Mouse (Mus musculus) B cell, adult 2 months (primary cell): ENCODE results near the gene Lrrc8b.

Source experiments
- DNase-seq, 2 experiments: peaks; one replicate each; pipeline ENCODE4 v3.0.0; 2022

Lrrc8b gene

DNA sequence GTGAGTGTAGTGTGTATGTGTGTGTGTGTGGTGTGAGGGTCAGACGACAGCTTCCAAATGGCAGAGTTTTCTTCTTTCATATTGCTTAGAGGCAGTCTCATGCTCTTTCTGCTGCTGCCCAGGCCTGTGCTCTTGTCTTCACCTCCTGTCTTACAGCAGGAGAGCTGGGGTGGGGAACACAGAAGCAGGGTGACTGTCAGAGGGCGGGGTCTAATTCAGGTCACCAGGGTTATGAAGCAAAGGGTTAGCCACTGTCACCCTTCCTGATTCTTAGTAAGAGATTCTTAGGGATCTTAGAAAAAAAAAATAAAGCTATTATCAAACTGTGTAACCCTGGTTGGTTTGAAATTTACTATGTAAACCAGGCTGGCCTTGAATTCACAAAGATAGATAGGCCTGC, 10.0 kb downstream of the Lrrc8b start:
- no peak for DNase-seq

DNA sequence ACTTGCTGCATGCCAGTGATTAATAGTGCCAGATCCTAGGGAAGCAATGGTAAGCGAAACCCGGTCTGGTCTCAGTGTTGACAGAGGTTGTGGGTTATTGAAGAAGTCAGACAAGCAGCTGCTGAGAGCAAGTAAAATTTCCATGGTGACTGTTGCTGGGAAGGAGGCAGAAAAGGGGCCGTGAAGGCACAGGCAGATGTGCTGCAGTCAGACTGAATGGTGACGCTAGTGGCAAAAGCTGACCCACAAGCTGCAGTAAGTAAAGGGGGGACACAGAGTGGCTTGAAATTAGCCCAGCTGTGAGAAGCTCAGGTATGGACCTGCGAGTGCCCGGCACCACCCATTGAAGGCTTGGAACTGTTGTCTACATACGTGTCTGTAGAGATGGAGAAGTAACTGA, 11.8 kb downstream of the Lrrc8b start:
- DNase-seq, result no peak

DNA sequence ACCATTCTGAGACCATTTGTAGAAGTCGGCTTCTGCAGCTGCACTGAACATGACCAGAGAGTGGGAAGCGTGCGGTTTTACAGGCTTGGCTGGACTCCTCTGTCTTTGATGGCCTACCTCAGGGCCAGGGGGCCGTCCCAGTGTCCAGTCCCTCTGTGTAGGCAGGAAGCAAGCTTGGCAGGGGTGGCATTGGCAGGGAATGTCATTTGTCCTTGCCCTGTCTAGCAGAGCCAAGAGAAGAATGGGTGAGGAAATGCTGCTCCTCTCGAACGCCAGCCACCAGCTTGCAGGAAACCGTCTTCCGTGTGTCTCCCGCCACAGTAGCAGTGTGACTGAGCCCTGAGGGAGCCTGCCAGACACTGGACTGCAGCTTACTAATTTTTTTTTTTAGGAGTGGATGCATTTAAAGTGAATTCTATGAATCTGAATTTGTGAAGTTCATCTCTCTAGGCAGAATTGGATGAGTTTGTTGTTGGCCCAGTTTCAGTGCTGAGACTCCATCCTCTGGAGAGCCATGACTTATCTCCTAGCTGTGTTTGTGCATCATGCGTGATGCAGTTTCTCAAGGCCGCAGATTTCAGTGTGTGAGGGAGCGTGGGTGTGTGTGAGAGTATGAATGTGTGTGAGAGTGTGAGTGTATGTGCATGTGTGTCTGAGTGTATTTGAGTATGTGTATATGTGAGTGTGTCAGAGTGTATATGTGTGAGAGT, 12.8 kb downstream of the Lrrc8b start:
- no peak for DNase-seq

DNA sequence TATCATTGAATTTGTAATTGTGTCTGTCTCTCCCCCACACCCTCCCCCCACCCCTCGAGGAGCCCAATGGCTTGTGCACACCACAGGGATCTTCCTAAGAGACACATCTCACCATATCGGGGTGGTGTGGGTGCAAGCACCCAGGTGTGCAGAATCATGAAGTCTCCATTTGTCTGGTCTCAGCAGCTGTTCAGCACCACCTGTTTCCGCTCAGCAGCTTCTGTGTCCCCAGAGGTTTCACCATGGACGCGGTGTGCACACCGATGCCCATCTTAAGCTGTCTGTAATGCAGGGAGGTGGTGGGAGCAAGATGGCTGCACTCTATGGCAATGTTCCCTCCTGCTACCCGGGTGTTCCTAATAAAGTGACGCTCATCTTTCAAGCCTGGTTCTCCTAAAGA, 14.6 kb downstream of the Lrrc8b start:
- peak; percentile 48 to 55 for DNase-seq

DNA sequence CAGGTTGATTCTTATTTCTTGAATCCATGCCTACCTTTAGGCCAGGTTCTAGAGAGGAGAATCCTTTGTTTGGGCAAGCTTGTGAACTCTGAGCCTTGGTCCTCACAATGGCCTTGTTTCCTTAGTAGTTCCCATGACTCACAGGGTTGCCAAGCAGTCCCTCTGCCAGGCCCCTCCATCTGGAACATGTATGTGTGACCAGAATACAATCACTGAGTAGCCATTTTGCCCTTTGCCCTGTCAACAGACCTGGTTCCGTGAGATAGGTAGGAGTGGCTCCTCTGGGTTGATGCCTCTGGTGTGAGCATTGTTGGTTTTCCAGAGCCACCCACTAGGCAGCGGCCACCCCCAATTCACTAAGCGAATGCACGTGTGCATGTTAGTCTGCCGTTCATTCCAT, 24.0 kb downstream of the Lrrc8b start:
- no peak for DNase-seq

DNA sequence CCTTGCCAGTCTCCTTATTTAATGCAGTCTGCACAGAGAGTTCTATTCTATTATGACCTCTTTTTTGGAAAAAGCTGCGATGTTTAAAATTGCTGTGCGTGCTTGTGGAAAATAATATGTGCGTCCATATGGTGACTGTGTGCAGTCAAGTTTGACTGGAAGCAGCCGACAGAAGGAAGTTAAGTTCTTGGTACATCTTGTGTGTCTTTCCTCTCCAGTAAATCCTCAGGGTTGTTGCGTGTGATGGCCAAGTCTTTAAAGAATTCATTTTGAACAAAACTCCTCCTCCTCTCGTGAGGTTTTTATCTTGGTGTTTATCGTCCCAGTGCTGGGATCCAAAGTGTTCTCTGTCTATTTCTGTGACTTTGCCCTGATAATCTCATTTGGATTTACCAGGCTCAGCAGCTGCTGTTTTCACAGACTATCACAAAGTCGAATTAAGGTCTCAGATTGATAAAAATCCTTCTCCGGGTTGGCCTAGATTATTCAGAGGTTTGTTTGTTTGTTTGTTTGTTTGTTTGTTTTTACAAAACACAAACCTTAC, 25.5 kb downstream of the Lrrc8b start:
- no peak for DNase-seq

DNA sequence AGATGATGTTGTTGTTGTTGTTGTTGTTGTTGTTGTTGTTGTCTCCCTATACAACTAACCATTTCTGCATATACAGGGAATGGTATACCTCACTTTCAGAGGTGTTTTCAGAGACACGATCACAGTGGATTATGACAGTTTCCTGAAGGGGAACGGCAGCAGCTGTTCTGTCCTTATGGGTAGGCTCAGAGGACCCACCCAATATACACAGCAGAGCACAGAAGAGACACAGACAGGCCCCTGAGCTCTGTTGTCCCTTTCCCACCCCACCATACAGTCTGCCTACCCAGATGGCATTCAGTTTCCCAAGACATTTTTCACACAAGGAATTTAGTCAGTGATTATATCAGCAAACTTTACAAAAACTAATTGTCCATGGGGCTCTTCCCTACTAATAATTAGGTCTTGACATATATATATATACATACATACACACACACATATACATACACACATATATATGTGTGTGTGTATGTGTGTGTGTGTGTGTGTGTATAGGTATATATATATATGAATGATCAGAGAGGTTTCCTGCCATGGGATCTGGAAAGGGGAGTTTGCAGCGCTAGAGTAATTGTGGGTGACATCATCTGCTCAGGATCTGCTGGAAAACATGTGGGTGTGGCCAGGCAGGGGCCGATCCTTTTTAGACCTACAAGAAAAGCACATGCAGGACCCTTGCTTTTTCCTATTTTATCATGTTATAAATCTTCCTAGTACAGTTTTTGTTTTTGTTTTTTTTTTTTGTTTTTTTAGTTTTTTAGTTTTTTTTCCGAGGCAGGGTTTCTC, 26.8 kb downstream of the Lrrc8b start:
- DNase-seq, result no peak

DNA sequence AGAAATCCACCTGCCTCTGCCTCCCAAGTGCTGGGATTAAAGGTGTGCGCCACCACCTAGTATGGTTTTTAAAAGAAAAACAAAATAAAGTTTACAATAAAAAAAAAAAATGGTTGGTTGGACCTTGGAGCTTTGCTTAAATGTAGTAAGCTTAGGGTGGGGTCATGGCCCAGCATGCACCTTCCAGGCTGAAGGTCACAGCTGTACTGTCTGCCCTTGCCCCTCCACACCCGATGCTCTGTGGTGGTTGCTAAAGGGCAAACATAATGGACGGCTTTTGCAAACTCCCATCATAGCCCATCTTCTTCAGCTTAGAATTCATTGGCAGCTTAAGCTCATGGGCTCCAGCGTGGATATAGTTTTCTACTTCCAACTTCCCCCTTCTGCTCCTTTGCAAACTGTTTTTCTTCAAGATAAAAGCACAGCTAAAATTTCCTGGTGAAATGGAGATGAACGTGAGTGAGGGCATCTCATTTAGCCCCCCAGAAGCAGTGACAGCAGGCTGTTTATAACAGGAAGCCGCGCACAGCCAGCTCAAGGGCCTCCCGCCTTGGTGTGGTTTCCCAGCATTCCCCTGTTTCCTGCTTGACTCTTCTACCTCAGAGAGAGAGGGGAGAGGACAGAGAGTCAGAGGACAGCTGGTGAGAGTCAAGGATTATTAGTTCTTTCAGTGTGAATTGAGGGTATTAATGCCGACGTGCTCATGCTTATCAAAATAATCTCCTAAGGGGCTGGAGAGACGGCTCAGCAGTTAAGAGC, 27.7 kb downstream of the Lrrc8b start:
- DNase-seq, result peak; percentile 35 to 43

DNA sequence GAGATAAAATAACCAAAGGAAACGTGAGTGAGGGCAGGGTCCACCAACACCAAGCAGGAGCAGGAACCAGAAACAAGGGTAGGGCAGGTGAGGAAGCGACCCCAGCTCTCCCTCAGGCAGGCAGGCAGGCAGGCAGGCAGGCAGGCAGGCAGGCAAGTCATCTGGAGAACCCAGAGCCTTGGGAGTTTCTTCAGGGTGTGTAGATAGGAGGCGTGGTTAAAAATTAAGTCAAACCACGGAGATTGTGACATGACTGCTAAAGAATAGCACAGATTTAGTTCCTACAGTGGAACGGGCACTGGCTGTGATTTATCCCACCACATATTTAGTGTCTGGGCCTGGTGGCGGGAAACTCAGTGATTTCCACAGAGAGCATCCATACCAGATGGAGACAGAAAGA, 30.1 kb downstream of the Lrrc8b start:
- DNase-seq, result no peak

DNA sequence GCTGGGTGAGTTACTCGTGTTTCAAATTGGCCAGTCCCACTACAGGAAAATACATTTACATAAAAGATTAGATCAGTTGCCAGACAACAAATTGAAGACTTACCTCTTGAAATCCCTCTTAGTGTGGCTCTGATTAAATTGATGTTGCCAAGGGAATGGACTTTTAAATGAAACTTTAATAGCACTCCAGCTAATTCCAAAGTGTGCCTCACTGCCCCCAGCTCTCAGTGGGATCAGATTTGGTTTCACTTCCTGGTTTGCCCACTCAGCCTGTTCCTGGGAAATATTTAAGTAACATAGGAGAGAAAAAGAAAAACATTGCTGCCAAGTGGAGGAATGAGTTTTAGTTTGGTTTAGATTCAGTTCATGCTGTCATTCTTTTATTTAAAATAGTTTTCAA, 38.5 kb downstream of the Lrrc8b start:
- no peak for DNase-seq

DNA sequence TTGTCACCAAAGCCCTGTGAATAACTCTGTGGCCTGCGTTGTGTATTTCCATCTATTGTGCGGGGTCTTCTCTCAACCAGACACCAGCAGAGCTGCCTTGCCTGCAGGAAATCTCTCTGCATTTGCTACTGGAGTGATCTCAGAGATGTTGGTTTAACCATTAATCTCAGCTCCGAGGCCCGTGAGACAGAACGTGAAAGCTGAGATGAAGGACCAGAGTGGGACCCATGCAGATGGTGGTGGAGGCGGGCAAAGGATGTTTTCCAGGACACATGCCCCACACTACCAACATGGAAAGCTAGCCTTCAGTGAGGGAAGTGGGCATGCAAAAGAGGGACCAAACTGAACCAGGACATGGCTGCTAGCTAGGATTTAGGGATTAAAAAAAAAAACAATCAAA, 43.5 kb downstream of the Lrrc8b start:
- no peak for DNase-seq

DNA sequence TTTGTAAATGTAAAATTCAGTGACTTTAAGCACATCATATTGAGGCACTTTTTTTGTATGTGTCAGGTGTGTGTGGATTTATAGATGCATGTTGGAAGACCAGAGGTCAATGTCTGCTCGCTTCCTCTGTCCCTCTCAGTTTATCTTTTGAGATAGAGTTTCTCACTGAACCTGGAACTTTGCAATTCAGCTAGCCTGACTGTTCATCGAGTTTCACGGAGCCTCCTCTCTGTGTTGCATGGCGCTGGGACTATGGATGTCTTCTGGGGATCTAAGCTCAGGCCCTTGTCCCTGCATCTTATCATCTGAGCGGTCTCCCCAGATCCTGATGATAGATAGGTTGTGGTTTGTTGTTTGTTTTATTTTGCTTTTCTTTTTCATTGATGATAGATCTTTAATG, 45.0 kb downstream of the Lrrc8b start:
- no peak for DNase-seq

DNA sequence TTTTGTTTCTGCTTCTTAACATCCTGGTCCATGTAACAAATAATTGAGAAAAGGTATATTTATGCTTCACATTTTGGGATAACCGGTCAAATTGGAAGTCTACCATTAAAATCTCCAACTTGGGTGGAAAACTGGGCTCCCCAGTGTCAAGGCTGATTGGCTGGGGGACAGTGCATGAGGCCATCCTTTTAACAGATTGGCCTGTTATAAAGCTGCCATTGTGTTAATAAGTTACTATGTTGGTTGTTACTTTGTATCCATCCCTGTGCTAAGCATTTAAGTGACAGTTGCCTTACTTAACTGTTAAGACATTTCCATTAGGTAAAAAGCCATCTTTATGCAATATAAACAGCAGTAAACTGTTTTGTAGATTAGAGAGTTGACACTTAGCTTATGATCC, 45.5 kb downstream of the Lrrc8b start:
- DNase-seq, result no peak

DNA sequence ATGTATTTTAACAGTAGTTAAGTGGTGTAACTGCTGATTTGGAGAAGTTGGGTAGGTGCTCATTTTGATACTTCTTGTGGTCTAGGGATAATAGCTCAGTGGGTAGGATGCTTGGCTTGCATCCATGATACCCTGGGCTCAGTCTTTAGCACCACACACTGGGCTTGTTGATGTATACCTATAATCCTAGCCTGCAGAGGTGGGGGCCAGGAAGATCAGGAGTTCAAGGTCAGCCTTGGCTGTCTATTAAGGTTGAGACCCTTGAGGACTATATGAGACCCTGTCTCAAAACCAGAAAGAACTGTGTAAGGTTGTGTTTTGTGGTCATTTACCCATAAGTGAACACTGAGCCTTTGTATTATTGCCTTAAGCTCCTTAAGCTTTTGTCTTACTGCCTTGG, 49.1 kb downstream of the Lrrc8b start:
- DNase-seq, result no peak

DNA sequence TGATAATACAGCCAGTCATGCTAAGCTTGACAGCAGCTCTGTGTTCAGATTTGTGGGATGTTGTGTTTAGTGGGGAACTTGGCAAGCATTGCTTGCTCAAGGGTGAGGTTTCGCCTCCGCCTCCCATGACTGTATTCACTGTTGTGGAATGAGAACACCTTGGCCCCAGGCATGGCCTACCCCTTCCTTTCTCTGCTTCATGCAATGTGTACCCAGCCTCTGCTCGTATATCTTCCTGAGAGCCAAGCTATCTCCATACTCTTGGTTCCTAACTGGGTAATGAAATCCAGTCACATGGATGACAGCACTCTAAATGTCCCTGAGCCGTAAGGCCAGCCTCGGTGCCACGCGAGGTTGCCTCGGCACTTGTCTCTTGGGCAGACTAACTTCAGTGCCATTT, 50.0 kb downstream of the Lrrc8b start:
- no peak for DNase-seq

DNA sequence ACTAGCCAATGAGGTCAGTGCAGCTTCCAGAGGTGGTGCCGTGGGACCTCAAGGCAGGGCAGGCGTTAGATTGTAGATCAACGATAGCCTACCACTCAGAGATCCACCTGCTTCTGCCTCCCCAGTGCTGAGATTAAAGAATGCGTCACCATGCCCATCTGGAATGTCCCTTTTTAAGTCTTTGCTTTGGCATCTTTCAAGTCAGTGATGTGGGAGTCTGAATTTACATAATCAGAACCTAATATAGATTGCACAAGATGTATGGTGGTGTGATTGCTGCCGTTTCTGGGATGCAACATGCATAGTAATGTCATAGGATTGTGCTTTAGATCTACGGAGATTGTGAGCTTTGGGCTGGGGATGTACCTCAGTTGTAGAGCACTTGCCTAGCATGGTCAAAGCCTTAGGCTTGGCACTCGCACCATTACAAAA, 50.9 kb downstream of the Lrrc8b start:
- no peak for DNase-seq

DNA sequence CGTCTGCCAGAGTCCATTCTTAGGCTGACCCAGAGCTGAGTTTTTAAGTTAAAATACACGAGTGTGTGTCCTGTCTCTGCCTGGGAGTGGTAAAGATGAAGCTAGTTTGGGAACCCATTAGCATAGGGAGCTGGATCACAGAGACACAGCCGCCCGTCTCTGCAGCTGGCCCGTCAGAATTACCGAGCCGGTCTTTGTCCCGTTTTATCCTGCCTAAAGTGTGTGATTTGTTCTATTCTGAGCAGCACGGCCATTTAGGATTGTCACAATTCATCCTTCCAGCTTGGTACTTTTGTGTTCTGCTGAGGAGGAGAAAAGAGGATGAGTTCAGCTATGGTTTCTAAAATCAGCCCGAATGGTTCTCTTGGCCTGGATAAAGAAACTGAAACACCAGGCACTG, 51.7 kb downstream of the Lrrc8b start:
- no peak for DNase-seq

DNA sequence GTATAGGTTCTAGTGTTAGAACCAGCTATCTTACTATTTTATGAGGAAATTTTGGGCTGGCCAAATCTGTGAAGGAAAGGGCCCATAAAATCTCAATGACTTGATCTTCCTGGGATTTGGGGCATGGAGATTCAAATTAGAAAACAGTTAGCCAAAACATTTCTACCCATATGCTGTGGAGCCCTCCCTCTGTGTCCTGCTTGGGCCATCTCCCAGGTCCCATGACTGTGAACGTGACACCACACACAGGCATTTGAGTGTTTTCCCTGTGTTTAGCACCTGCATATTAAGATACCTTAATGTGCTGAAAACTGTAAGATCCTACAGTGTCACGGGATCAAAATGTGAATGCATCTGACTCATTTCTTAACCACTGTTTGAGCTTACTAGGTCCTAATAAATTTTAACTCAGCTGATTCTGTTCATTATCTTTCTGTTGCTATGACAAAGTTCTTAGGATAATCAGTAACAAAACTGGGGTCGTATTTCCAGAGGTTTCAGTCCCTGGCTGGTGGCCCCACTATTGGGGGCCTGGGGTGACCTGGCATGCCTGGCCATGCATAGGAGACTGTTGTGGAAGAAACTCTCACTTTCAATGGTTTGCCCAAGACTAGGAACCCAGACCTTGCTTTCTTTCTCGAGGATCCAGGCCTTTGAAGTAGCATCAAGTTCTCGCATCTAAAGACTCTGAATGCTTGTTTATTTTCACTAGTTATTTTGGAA, 57.6 kb downstream of the Lrrc8b start:
- DNase-seq, result no peak

DNA sequence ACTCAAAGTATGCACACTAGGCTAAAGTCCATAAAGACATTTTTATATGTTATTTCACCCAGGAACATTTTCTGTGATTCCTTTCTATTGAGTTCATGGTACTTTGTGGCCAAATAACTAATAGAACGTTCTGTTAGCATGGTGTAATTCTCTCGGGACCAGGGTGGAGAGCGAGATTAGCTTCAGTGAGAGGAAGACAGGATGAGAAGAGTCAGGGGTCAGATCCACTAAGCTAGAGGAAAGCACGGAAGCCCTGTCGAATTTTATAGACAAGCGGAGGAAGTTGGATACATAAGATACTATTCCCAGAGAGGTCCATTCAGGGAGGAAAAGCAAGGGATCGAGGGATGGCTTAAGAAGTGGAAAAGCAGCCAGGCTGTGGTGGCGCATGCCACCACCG, 62.0 kb downstream of the Lrrc8b start:
- DNase-seq, result no peak

DNA sequence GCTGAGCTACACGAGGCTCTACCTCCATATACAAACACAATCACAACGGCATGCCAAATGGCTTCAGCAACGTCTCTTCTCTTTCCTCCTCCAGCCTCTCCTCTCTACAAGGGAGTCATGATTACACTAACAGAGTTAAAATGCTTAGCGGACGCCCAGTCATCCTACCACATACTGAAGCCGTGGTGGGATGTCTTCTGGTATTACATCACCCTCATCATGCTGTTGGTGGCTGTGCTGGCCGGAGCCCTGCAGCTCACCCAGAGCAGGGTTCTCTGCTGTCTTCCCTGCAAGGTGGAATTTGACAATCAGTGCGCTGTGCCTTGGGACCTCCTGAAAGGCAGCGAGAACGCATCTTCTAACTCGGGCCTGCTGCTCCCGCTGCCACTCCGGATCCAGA, 64.1 kb downstream of the Lrrc8b start:
- no peak for DNase-seq

DNA sequence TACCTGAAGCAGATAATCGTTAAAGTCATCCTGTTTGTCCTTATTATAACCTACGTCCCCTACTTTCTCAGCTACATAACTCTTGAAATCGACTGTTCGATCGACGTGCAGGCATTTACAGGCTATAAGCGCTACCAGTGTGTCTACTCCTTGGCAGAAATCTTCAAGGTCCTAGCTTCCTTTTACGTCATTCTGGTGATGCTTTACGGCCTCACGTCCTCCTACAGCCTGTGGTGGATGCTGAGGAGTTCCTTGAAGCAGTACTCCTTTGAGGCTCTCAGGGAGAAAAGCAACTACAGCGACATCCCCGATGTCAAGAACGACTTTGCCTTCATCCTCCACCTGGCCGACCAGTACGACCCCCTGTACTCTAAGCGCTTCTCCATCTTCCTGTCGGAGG, 65.0 kb downstream of the Lrrc8b start:
- DNase-seq, result no peak

DNA sequence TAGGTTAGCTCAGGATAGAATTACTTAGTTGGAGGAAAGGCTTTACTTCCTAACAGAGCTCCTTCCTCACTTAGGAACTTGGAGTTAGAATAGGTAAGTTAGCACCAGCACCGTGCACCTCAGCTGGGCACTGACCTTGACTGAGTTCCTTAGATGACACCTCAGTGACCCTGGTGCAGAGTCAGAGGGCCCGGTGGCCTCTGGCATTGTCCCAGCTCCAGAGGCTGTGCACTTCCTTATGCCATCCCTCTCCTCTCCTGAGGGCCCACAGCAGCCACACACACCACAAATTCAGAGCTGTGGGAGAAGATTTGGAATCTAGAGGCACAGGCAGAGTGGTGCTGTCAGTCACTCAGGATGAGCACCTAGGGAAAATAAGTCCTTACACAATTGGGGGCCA, 68.1 kb downstream of the Lrrc8b start:
- no peak for DNase-seq

DNA sequence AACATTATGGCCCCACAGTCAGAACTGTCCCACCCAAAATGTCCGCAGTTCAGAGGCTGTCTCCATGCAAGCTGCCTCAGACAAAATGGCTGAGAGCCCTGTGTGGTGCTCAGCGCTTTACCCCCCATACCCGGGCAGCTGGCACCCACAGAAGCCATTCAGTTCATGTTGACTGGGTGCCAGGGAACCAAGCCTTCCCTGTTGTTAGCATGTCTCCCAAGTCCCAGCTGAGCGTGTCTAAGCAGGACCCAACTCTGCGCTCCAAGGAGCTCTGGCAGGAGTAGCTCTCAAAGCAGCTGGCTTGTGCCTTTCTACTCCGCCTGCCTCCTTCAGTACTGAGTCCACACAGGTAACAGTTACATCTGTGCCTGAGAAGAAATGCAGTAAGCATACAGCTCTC, 68.7 kb downstream of the Lrrc8b start:
- DNase-seq, result no peak
